Mouse (Mus musculus) liver, embryonic 11.5 days (tissue): ENCODE results near the gene Crlf2. TPM values are rescaled to one million over a fixed set of nuclear protein-coding genes. Genes with fewer than 3 reads are reported as not detected.

Experiments
- ATAC-seq: fragments of 200-750 bp; cut with Nextera tagmentation; replicated peaks from 2 replicates; pipeline ENCODE4 v1.8.0; 2017; ENCODE audit warnings: moderate number of reproducible peaks, mild to moderate bottlenecking, moderate TSS enrichment, moderate library complexity; ENCODE audit not compliant: low FRiP score
- DNase-seq: peaks from one replicate; pipeline ENCODE4 v3.0.0-alpha.2; 2017; ENCODE audit warnings: low spot score
- H3K27ac ChIP-seq: fragments of 300-500 bp; sonication (generic); 2 replicates; pipeline ENCODE4 v1.5.1; 2014; ENCODE audit warnings: mild to moderate bottlenecking, low read depth, low read length, control low read depth
- H3K27me3 ChIP-seq: fragments of 300-500 bp; sonication (generic); replicated peaks from 2 replicates; pipeline ENCODE4 v1.6.1; 2014; ENCODE audit warnings: low read length, mixed read lengths; ENCODE audit not compliant: control insufficient read depth, insufficient read depth
- H3K36me3 ChIP-seq: fragments of 300-500 bp; sonication (generic); 2 replicates; pipeline ENCODE4 v1.6.1; 2014; ENCODE audit warnings: mild to moderate bottlenecking, low read length, moderate library complexity, mixed read lengths; ENCODE audit not compliant: control insufficient read depth, insufficient read depth
- H3K4me1 ChIP-seq: fragments of 300-500 bp; sonication (generic); replicated peaks from 2 replicates; pipeline ENCODE4 v1.6.1; 2014; ENCODE audit warnings: low read length, mixed read lengths; ENCODE audit not compliant: control insufficient read depth, insufficient read depth
- H3K4me2 ChIP-seq: fragments of 300-500 bp; sonication (generic); 2 replicates; pipeline ENCODE4 v1.6.1; 2014; ENCODE audit warnings: mild to moderate bottlenecking, control low read depth, moderate library complexity
- H3K4me3 ChIP-seq: fragments of 300-500 bp; sonication (generic); 2 replicates; pipeline ENCODE4 v1.5.1; 2014; ENCODE audit warnings: low read depth, low read length, control low read depth
- H3K9ac ChIP-seq: fragments of 300-500 bp; sonication (generic); 2 replicates; pipeline ENCODE4 v1.6.1; 2014; ENCODE audit warnings: low read depth, low read length, control low read depth
- H3K9me3 ChIP-seq: fragments of 300-500 bp; sonication (generic); 2 replicates; pipeline ENCODE4 v1.6.1; 2016; ENCODE audit warnings: low read length, inconsistent platforms, mixed read lengths; ENCODE audit not compliant: control insufficient read depth
- WGBS: fragments of 180-500 bp; shearing (Covaris S2); extraction: QIAGEN DNeasy Blood & Tissue Kit; methylation state at CpG from one replicate; pipeline ENCODE4 v1.1.7; 2014; 5-methylcytosine and 5-hydroxymethylcytosine counted together
- polyA plus RNA-seq: library from polyadenylated mRNA; unstranded; fragments of >200 nt; fragmentation: Nextera tagmentation; extraction: Ambion mirVana; gene quantifications from 2 replicates; pipeline ENCODE4 v1.2.1, GENCODE M21; 2014

Crlf2 gene
- polyA plus RNA-seq, 1 experiment from 2014 or later = 6.9 TPM

DNA sequence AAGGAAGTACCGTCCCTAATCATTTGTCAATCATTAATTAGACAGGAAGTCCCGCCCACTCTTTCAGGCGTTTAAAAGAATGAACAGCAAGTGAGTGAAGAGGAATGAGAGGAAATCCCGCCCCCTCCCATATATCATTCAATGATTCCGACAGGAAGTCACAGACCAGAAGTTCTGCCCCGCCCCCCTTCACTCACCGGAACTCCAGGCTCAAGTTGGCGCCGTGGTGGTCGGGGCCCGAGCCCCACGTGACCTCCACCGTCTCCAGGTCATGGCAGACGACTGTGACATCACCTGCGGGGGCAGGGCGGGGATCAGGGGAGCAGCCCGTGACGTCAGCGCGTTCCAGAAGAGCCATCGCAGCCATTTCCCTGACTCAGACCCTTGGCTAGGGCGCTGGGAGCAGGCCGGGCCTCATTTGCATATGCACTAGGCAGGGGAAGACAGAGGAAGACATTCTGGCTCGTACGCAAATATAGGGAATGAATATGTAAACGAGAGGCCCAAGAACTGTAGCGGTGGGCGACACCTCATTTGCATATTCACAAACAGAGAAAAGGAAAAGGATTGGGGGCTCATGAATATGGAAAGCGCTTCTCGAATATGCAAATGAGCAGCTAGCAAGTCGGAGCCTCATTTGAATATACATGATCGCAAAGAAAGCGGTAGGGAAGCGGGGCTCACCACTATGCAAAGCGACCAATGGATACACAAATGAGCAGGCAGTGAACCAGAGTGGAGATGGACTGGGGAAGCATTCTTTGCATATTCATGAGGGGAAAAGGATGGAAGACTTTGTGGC, 1.3 kb downstream of the Crlf2 start:
- Histone ChIP-seq H3K27me3 (no peaks in the 10 kb centered on the region), H3K9ac (peak overlapping the region; percentile 4; the same call in 1 of the 2 replicates), H3K4me3 (peak overlapping the region; percentile 65), H3K4me1 (no peaks in the 10 kb centered on the region), H3K27ac (peak overlapping the region; percentile 93), H3K36me3 (peaks cover 24% of the 10 kb centered on the region), H3K4me2 (peak overlapping the region; percentile 69), H3K9me3 (peaks cover 33% of the 10 kb centered on the region)
- DNase-seq (peak; percentile 97), ATAC-seq (peak; percentile 65)
- WGBS = under 1% methylated on average over 35 of the region's 35 CpGs

DNA sequence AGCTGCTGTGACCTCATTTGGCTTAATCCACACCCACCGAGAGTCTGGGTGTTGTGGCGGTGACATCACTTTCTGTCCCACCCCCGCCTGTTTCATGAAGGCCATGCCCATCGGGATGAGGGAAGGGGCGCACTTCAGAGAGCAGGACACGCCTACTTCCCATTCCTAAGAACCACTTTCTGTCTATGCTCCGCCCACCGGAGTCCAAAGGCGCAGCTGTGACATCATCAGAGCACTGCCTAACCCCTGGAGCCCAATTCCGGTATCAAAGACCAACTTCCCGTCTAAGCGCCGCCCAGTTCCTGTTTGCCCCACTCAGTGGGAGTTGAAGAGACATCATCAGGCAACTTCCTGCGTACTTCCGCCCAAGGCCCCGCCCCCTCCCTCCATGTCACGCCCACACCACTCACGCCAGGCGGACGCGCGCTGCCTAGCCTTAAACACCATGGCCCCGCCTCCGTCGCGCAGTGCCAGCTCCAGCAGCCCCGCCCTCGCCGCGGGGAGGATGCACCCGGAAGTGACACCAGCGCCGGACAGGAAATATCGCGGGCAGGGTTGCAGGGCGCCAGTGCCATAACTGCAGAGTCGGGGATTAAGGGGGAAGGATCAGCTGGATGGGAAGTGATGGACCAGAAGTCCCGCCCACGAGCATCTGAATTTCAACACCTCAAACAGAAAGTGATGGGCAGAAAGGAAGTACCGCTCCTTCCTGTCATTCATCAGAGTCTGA, 2.0 kb downstream of the Crlf2 start:
- Histone ChIP-seq H3K9me3 (peaks cover 39% of the 10 kb centered on the region), H3K36me3 (peaks cover 26% of the 10 kb centered on the region), H3K4me1 (no peaks in the 10 kb centered on the region), H3K27ac (peak overlapping the region; percentile 93), H3K4me3 (peak overlapping the region; percentile 65), H3K27me3 (no peaks in the 10 kb centered on the region), H3K9ac (no peak overlapping the region; the same call in 1 of the 2 replicates), H3K4me2 (peak overlapping the region; percentile 69)
- DNase-seq (peak; percentile 91), ATAC-seq (peak; percentile 56)
- 8% methylated on average over 40 of the region's 40 CpGs for WGBS

DNA sequence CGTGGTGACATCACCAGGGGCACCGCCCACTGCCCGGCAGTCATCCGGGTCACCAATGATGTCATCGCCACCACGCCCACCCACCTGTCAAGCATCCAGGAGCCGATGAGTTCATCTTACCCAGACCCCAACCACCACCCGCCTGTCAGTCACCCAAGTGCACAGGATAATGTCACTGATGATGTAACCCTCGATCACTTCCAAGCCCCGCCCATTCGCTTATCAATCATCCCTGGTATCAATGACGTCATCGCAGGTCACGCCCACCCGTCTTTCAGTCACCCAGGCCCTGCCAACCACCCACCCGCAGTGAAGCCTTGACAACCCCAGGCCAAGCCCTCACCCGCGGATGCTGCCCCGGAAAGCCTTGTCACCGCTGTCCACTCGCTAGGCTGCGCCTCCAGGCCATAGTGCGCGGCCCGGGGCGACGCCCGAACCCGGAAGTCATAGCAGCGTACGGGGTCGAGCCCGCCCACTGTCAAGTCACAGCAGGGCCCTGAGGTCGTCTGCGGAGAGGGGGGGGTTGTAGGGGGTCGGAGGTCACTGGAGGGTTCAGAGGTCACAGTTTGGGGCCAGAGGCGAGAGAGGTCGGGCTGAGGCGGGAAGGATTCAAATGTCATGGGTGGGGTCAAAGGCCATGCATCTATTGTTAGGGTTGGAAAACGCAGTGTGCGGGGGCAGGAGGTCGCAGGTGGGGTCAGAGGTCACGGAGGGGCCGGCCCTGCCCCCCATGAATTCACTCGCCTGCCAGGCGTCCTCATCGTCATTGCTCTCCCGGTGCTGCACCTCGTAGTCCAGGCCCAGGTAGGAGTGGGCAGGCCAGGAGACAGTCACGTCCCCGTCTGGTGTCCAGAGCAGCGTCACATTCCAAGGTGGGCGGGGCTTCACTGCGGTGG, 2.9 kb downstream of the Crlf2 start:
- ATAC-seq (no peak), DNase-seq (peak; percentile 41)
- no peaks in the 10 kb centered on the region for H3K27me3 ChIP-seq
- H3K4me2 ChIP-seq = peak overlapping the region; percentile 69
- peaks cover 47% of the 10 kb centered on the region for H3K9me3 ChIP-seq
- H3K9ac ChIP-seq = no peak overlapping the region
- peak overlapping the region; percentile 93 for H3K27ac ChIP-seq
- WGBS = 72% methylated on average over 54 of the region's 54 CpGs
- no peaks in the 10 kb centered on the region for H3K4me1 ChIP-seq
- peak overlapping the region; percentile 65 for H3K4me3 ChIP-seq
- peaks cover 26% of the 10 kb centered on the region for H3K36me3 ChIP-seq

DNA sequence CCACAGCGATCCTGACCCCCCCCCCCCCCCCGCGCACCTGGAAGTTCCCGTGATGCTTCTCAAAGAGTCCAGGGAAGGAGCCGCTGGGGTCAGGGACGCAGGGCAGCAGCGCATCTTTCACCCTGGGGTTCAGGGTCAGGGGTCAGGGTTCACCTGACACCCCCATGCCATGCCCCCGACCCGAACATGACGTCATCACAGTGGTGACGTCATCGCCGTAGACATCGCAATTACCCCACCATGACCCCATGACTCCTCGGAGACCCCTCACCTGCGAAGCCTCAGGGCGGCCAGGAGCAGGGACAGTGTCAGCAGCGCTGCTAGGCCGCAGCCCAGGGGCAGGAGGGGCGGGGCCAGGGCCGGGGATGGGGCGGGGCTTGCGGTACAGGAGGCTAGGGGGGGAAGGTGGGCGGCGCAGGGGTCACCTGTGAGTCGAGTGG, 3.5 kb downstream of the Crlf2 start:
- ATAC-seq (no peak), DNase-seq (no peak)
- no peak overlapping the region for H3K4me3 ChIP-seq
- H3K9ac ChIP-seq = no peak overlapping the region
- H3K27me3 ChIP-seq = no peaks in the 10 kb centered on the region
- no peaks in the 10 kb centered on the region for H3K4me1 ChIP-seq
- no peak overlapping the region for H3K4me2 ChIP-seq
- H3K27ac ChIP-seq = no peak overlapping the region
- peaks cover 49% of the 10 kb centered on the region for H3K9me3 ChIP-seq
- 80% methylated on average over 24 of the region's 26 CpGs for WGBS
- peaks cover 29% of the 10 kb centered on the region for H3K36me3 ChIP-seq

DNA sequence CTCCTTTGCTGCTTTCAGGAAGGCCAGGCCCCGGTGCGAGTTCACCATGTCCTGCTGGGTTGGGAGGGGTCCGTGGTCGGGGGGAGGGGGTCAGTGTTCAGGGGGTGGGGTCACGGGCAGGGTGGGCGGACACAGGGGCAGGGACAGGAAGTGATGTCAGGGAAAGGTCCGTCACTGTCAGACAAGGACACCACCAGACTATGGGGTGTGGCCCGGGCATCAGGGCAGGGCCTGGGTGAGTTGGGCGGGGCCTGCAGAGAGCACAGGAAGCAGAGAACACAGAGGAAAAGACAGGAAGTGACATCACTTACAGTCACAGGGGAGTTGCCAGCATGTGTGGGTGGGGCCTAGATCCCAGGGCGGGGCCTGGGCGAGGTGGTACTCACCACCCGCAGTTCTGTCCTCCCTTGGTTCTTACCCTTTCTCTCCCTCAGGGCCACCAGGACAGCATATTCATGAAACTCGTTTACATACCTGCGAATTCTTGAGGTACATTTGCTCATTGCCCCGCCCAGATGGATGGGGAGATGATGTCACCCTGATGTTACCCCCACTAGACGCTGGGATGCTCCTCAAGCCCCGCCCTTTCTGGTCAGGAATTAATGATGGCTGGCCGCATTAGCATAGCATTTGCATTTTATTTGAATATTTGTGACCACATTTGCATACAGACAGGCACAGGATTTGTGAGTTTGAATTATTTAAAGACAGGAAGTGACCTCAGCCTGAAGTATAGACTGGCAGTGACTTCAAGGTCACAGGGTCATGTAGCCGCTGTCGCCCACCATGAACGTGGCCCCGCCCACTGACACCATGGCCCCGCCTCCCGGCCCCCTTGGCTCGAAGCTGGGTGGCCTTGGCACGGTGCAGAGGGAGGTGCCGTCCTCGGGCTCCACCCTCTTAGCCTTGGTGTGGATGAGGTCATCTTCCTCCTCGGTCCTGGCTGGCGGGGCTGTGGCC, 4.4 kb downstream of the Crlf2 start:
- Histone ChIP-seq H3K27me3 (no peaks in the 10 kb centered on the region), H3K27ac (no peak overlapping the region), H3K9ac (no peak overlapping the region), H3K4me1 (no peaks in the 10 kb centered on the region), H3K4me3 (no peak overlapping the region), H3K4me2 (no peak overlapping the region), H3K9me3 (peaks cover 49% of the 10 kb centered on the region), H3K36me3 (peaks cover 29% of the 10 kb centered on the region)
- 83% methylated on average over 30 of the region's 30 CpGs for WGBS
- DNase-seq (no peak), ATAC-seq (no peak)

DNA sequence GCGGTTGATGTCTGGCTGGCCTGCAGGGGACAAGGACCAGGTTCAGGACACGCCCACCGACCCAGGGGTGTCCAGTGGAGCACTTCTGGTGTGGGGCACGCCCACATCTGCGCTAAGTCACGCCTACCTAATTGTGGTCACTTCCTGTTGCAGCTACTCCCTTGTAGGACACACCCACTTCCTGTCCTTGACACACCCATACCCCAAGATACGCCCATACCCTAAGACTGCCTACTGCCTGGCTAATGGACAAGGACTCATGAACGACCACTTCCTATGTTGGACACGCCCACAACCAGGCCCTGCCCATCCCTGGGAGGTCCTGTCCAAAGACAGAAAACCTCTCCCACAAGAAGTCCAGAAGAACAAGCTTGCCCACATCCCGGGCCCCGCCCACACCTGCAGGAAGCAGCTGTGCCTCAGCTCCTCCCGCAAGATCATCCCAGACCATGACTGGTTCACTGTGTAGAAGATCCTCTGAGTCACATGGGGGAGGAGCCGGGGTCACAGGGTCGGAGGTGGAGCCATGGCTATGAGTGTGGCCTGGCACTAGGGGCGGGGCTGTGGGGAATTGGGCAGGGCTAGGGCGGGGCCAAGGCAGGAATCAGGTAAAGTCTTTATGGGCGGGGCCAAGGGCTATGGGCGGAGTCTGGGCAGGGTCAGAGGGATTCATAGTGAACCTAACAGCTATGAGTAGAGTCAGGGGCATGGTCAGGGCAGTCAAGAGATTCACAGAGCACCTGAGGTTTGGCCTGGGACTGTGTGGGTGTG, 5.4 kb downstream of the Crlf2 start:
- ATAC-seq = no peak
- no peak overlapping the region for H3K4me3 ChIP-seq
- DNase-seq = no peak
- H3K9me3 ChIP-seq = peaks cover 49% of the 10 kb centered on the region
- H3K4me2 ChIP-seq = no peak overlapping the region
- peaks cover 29% of the 10 kb centered on the region for H3K36me3 ChIP-seq
- H3K27me3 ChIP-seq = no peaks in the 10 kb centered on the region
- no peaks in the 10 kb centered on the region for H3K4me1 ChIP-seq
- no peak overlapping the region for H3K27ac ChIP-seq
- WGBS = 63% methylated on average over 18 of the region's 18 CpGs
- no peak overlapping the region for H3K9ac ChIP-seq

DNA sequence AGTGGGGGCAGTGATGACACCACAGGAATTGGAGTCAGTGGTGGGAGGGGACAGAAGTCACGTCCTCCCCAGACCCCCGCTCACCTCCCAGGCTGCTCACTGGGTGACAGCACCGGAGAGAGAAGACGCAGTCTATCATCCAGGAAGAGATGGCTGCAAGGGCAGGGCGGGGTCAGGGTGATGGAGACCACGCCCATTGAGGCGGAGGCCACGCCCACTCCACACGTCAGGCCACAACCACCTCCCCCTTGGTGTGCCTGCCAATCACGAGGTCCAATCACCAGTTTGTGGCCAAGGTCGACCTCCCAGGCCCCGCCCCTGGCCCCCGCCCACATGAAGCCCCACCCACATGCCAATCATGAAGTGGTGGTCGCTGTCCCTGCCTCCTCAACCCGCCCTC, 6.3 kb downstream of the Crlf2 start:
- 73% methylated on average over 15 of the region's 15 CpGs for WGBS
- no peak for DNase-seq
- Histone ChIP-seq H3K9ac (no peak overlapping the region), H3K9me3 (peaks cover 49% of the 10 kb centered on the region), H3K4me3 (no peak overlapping the region), H3K27me3 (no peaks in the 10 kb centered on the region), H3K27ac (no peak overlapping the region), H3K4me2 (no peak overlapping the region), H3K4me1 (no peaks in the 10 kb centered on the region), H3K36me3 (peaks cover 29% of the 10 kb centered on the region)
- no peak for ATAC-seq
